Mouse (Mus musculus): ENCODE results near the gene Acsbg1.

DNA sequence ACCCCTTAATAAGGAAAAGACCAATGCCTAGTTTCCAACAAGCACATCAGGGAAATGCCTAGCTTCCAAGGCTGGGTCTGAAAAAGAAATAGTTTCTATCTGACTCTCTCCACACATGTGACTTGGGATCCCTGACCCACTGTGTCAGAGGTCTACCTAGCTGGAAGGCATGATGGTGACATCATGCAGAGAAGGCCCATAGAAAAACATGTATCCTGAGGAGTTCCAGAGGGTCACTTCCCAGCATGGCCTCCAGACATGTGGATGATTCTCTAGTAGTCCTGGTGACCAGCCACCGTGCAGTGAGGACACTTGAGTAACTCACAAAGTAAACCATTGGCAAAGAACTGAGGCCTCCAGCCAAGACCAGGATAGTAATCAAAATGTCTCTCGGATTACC lies 5.8 kb downstream of the Acsbg1 start:
- TF ChIP-seq POLR2A (IDR thresholded peaks at IDR 0.05; ENCODE audit: borderline replicate concordance, control insufficient read depth, low read depth, low read length) (no peak), CTCF (IDR thresholded peaks at IDR 0.05; ENCODE audit: control insufficient read depth, insufficient read depth, low read length) (no peak)
